Mouse (Mus musculus): ENCODE results near the gene Cd3g. TPM values are rescaled to one million over a fixed set of nuclear protein-coding genes. Genes with fewer than 3 reads are reported as not detected.
"Not testable (repeated sequence)": the region's sequence is repeated elsewhere in the genome, so short reads cannot be mapped to it uniquely, and the experiment has no call there.

Cd3g gene
- total RNA-seq, 2 experiments from 2014 or later = 0.86 to 11.7 TPM

- intact Hi-C loops (cut with DNase I) = no loop called here
- no peak for DNase-seq
Measured at GRCm38 (mm10) chr9:44986976-44987375, 6.7 kb upstream of the Cd3g start.

GRCm38 (mm10) chr9:44986242-44986781 lies 6.1 kb upstream of the Cd3g start:
- intact Hi-C loops (cut with DNase I) = no loop called here
- peak; percentile 2 to 14 for DNase-seq

GRCm38 (mm10) chr9:44985721-44986161 lies 5.5 kb upstream of the Cd3g start:
- intact Hi-C loops (cut with DNase I) = no loop called here
- no peak for DNase-seq

DNA sequence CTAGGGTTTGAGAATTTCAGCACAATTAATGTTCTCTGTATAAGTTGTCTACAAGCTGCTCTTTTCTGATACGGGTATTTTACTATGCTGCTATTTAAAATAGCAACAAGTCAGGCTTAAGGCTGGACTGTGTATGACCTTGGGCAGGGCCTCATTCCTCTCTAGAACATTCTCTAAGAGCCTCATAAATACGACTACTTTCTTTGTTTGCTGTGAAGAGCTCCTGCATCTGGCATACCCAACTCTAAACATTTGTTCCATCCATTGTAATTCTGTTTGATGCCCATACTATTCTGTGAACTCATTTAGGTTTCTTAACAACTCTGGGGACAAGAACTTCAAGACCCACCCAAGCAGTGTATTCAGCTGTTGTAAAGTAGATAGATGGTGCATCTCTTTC lies 2.8 kb upstream of the Cd3g start:
- intact Hi-C loops (cut with DNase I) = no loop called here
- no peak for DNase-seq

- intact Hi-C loops (cut with DNase I) = no loop called here
- DNase-seq = no peak
Measured at GRCm38 (mm10) chr9:44982531-44982930, 2.3 kb upstream of the Cd3g start.

- DNase-seq = no peak
- intact Hi-C loops (cut with DNase I) = no loop called here
Measured at GRCm38 (mm10) chr9:44982081-44982480, 1.9 kb upstream of the Cd3g start.

DNA sequence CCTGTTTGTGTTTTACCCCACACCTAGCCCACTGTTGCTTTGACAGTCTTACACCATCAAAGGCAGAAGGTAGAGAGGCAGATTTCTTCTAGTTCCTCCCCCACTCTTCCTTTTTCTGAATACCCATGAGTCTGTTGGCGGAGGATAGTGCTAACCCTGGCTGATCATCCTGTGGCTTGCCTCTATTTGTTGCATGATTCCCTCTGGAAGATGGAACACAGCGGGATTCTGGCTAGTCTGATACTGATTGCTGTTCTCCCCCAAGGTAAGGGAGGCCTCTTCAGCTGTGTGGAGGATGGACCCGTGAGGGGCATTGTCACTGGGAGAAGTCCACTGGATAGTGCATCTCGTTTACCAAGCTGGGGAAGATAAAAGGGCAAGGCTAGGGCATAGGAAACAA lies 1.4 kb upstream of the Cd3g start, which contains the start of gene Cd3d:
TSS of gene Cd3d (plus strand) at position 111 of the 400 bp plus-strand sequence.
- intact Hi-C loops (cut with DNase I) = no loop called here

DNA sequence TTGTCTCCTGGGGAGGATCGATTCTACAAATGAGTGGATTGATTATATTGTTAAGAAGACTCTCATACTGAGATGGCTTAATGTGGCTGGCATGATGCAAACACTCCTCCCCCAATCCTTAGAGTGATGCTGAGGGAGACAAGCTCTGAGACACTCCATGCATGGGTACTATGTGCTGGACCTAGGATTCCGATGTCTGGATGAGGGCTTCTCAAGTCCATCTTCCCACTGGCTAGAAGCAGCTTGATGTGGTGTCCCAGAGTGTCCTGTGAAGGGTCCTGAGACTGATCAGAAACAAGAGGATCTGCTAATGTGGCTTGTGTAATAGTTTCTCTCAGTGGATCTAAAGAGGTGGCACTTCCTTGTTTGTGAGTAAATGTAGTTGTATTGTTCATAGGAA lies 873 bp upstream of the Cd3g start:
- no peak for DNase-seq
- intact Hi-C loops (cut with DNase I) = no loop called here

More for the DNA sequence above, 1.4 kb upstream of the Cd3g start, which contains the start of gene Cd3d:
- no peak for DNase-seq

DNA sequence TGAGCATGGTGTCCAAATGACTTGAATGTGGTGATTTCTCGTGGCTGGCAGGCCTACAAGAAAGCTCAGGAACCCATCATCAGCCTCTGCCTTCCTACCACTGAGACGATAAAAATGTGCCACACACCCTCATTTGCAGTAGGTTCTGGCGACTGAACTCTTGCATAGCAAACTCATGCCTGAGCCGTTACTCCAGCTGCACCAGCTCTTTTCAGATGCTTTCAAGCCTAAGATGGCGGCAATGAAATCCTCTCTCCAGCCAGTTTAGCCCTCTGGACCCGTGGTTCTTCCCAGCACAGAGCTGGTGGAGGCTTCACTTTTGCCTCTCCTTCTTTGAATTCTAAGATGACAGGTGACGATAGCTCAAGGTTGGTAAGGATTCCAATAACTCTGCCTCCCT lies 425 bp downstream of the Cd3g start:
- DNase-seq = no peak
- intact Hi-C loops (cut with DNase I) = no loop called here

DNA sequence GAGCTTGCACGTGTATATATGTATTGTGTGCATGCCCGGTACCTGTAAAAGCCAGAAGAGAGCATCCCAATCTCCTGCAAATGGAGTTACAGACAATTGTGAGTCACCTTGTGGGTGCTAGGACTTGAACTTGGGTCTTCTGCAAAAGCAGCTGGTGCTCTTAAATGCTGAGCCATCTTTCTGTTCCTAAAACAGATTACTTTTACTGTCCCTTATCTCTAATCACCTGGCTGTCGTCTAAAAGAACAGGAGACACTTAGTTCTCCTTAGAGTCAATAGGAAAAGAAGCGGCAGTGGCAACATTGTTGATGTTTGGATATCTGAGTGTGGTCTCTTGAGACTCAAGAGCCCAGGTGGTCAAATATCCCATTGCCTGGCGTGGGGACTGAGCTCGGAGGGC lies 2.4 kb downstream of the Cd3g start:
- intact Hi-C loops (cut with DNase I) = no loop called here
- no peak for DNase-seq

DNA sequence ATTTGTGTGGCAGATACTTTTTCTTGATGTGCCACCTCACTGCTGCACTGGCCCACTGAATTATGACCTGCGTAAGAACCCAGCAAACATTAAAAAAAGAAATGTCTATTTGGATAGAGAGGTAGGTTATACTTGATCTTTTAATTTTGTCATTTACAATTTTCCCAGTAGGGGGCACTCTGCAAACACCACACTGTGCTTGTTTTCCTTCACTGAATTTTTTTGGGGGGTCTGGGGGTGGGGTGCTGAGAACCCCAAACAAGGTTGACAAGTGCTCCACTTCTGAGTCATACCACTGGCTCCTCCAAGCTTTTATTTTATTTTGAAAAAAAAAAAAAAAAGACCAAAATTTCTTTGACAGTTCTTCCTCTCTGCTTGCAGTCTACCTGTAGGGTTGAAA lies 10.8 kb downstream of the Cd3g start:
- intact Hi-C loops (cut with DNase I) = loop anchor here (10.0 kb wide), 1 partner anchor 55 kb away; no protein-coding TSS in a partner anchor
- DNase-seq = no peak

GRCm38 (mm10) chr9:44967763-44968162 lies 12.5 kb downstream of the Cd3g start:
- DNase-seq = not testable (repeated sequence)
- intact Hi-C loops (cut with DNase I) = loop anchor here (2.0 to 10.0 kb wide), 2 partner anchors 53 to 131 kb away; no protein-coding TSS in a partner anchor

- intact Hi-C loops (cut with DNase I) = loop anchor here (2.0 to 10.0 kb wide), 2 partner anchors 52 to 130 kb away; no protein-coding TSS in a partner anchor
- DNase-seq = peak; percentile 66 to 83
Measured at GRCm38 (mm10) chr9:44966815-44967242, 13.4 kb downstream of the Cd3g start.

DNA sequence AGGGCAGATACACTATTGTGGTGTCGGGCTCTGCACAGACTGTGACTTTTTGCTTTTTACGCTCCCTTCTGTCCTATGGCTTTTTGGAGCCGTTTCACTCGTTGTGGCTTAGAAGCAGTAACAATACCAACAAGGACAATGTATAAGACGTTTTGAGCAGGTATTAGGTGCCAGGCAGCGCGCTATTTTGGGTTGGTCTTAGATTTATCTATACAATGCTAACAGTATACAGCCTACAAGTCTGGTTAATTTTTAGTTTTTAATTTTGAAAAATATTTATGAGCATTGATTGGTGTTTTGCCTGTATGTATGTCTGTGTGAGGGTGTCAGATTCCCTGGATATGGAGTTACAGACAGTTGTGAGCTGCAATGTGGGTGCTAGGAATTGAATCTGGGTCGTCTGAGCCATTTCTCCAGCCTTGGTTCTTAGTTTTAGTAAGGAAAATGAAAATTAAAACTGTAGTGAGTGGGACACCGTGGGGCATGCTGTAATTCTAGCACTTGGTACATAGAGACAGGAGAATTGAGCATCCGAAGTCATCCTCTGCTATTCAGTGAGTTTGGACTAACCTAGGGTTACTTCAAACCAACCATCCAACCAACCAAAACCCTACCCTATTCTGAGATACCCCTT lies 14.3 kb downstream of the Cd3g start:
- DNase-seq = no peak
- intact Hi-C loops (cut with DNase I) = loop anchor here (2.0 to 10.0 kb wide), 2 partner anchors 51 to 129 kb away; no protein-coding TSS in a partner anchor

- DNase-seq = peak; percentile 98 to 100
- intact Hi-C loops (cut with DNase I) = loop anchor here (10.0 kb wide), 1 partner anchor 50 kb away; no protein-coding TSS in a partner anchor
Measured at GRCm38 (mm10) chr9:44965126-44965832, 15.0 kb downstream of the Cd3g start, which contains the start of gene Ube4a. Gene Ube4a (minus strand): TSS chr9:44965600.

- DNase-seq = no peak
- intact Hi-C loops (cut with DNase I) = no loop called here
Measured at GRCm38 (mm10) chr9:44954432-44954831, 25.8 kb downstream of the Cd3g start.

DNA sequence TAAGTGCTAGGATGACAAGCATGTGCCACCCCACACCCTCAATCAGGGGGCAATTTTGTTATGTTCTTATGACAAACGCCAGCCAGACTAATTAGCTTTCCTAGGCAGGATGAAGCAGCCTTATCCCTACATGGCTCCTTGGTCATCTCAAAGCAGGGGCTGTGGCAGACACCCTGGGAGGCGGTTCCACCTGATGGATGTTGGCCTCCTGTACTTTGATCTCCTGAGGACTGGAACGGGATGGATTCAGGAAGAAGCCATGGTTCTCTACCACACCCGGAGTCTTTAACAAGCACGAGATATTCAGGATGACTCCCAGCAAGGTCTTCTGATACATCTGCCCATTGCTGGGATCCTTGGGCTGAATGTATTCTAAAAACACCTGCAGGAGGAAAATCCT lies 32.4 kb downstream of the Cd3g start:
- DNase-seq = no peak
- intact Hi-C loops (cut with DNase I) = no loop called here

GRCm38 (mm10) chr9:44946185-44946695 lies 34.0 kb downstream of the Cd3g start:
- intact Hi-C loops (cut with DNase I) = no loop called here
- no peak for DNase-seq

GRCm38 (mm10) chr9:44942421-44942820 lies 37.8 kb downstream of the Cd3g start:
- peak; percentile 22 to 60 for DNase-seq
- intact Hi-C loops (cut with DNase I) = no loop called here

- intact Hi-C loops (cut with DNase I) = no loop called here
- peak; percentile 14 to 19 for DNase-seq
Measured at GRCm38 (mm10) chr9:44941756-44942155, 38.5 kb downstream of the Cd3g start.

DNA sequence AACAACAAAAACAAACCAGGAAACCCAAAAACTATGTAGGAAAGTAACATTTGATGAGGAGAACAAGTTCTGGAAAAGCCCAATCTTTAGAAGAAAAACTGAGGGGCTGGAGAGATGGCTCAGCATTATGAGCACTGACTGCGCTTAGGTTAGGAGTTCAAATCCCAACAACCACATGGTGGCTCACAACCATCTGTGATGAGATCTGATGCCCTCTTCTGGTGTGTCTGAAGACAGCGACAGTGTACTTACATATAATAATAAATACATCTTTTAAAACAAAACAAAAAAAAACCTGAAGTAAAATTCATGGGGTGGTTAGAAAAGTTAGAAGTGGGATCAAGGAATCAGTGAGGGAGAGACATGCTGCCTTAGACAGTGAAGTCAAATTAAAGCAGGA lies 58.7 kb downstream of the Cd3g start:
- intact Hi-C loops (cut with DNase I) = no loop called here
- no peak for DNase-seq
